Mouse (Mus musculus) 3T3-L1 (cell line): Measurements from ENCODE around the gene Zfp334.

Source experiments
- DNase-seq: peaks from one replicate; pipeline ENCODE4 v3.0.0-alpha.2; 2015; ENCODE audit warnings: low read depth, low spot score

The Zfp334 gene

DNA sequence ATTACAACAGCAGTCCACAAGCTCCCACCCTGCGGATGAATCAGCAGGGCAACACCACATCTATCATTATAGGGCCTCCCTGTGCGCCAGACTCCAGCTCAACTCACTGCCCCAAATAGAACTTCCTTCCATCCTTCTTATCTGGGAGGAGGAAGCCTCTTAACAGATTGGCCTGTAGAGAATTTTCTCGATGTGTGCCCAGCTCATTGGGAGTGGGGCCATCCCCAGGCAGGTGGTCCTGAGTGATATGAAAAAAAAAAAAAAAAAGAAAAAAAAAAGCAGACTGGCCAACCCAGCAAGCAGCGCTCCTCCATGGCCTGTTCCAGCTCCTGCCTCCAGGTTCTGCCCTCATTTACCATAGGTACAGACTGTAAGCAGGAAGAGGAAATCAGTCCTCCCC is 12.1 kb downstream of the Zfp334 start:
- peak; percentile 34 for DNase-seq

DNA sequence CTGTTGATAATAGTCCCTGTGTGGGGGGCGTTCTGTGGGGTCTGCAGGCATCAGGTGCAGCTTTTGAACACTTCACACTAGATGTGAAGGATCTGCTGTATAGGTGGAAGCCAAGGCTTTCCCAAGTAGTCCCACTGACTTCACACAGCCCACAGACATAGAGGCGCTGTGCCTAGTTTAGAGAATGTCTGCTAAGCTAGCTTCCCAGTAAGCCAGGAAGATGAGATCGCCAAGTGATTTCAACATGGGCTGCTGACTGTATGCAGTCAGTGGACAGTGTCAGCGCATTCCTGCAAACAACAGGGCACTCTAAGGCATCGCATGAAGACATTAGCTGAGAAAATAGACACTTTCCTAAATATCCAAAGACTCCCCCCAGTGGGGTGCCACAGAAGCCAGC is 12.6 kb downstream of the Zfp334 start:
- peak; percentile 38 for DNase-seq

DNA sequence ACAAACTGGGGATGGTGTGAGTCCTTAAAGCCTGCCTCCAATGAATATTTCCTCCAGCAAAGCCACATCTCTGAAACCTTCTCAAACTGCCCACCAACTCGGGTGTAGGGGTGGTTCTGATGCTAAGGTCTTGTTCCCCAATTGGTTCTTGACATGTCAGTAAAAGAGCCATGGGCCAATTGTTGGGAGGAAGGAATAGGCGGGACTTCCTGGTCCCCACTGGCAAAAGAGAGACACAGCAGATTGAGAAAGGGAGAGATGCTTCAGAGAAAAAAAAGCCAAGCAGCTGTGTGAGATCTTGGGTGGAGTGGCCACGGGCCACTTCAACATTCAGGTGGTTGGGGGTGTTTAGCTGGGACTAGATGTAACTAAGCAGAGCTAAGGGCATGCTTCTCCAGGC is 17.0 kb downstream of the Zfp334 start:
- DNase-seq = peak; percentile 50

DNA sequence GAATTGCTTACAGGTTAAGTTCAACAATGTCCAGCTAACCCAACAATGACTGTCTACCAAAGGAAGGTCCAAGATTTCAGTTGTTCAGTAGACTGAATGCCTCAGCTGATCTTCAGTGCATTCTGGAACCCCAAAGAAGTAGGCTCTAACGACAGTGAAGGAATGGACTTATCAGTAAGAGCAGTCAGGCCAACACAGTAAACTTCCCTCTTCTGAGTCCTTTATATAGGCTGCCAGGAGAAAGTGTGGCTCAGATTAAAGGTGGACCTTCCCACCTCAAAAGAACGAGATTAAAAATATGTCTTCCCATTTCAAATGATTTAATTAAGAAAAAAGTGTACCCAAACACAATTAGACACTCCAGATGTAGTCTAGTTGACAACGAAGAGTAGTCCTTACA is 17.7 kb downstream of the Zfp334 start:
- no peak for DNase-seq

DNA sequence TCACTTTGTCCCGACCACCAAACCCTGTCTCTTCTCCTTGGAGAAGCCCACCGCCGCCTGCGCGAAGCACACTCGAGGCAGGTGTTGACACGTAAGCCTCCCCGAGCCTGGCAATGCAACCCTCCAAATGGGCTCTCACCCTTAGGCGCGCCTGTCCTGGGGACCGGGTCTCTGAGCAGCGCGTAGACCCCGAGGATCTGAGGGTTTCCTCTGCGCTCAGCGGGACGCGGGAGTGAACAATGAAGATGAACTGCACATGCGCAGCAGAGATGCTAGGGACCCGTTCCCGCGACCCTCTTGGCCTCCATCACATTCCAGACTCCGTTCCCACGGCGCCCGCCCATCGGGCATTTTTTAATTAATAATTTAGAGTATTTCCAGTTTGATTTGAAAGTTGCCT is 19.6 kb downstream of the Zfp334 start, which contains the start of gene Zfp663:
TSS of gene Zfp663 (minus strand) at position 234 of the 400 bp plus-strand sequence.
- no peak for DNase-seq

DNA sequence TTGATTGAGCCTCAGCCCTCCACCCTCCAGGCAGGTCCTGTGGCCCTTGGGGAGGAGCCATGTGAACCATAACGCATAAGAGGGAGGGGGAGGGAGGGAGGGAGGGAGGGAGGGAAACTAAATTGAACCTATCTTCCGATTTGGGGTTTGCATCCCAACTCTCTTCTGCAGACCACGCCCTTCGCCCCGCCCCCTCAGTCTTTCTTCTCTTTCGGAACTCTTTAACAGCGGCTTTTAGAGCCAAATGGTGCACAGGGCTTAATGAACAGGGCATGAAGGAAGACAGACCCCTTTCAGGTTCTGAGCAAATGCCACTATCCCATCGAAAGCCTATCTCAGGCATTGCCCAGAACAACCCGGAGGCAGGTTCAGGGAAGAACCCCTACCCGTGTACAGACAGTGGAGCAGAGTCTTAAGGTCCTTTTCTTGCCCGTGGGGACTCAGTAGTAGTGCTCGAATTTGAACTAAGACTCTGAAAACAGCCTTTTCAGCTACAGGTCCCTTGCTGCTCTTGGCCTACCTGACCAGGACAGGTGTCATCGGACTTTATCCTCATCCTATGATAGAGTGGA is 20.1 kb downstream of the Zfp334 start:
- DNase-seq = no peak

DNA sequence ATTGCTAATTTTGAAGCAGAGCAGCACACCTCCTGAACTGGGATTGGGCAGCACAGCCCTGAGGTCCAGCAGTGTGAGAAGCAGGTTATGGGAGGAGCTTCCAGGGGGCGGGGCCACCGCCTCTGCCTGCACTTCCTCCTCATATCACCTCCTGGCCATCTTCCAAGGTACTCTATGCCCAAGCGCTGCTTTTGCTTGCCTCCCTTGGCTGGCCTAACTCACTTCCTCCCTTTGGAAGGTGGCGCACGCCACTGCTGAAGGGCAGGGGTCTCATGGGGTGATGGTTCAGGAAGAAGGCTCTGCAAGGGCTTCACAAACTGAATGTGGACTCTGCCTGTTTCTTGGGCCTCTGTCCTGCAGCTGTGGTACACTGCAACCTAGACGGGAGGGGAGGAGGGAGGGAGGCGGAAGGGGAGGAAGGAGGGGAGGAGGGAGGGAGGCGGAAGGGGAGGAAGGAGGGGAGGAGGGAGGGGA is 21.0 kb downstream of the Zfp334 start:
- DNase-seq = peak; percentile 27

DNA sequence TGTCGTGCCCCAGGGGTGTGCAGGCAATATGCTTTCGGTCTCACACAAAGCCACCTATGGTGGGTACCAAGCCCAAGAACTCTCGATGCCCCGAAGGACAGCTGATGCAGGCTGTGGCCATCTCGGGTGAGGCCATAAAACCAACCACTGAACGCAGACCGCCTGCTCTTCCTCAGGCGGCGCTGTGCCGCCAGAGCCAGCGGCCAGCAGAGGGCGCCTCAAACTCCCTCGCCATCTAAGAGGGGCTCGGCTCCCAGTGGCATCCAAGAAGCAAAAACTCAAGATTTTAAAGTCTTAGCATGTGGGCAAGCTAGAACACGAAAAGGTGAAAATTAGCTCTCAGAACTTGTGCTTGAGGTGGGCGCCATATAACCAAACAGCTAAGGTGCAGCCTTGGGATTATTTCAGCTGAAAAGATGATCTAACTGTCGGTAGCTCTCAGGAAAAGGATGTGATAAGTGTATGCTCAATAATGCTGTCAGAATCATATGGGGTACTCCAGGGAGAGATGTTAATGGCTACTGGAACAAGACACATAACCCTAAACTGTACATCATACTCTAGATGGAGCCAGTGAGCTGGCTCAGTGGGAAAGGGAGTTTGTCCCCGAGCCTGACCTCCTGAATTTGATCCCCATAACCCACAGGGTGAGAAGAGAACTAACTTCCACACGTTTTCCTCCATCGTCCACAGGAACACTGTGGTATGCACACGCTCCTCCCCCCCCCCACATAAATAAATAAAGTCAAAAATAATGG is 23.5 kb downstream of the Zfp334 start:
- peak; percentile 42 for DNase-seq

DNA sequence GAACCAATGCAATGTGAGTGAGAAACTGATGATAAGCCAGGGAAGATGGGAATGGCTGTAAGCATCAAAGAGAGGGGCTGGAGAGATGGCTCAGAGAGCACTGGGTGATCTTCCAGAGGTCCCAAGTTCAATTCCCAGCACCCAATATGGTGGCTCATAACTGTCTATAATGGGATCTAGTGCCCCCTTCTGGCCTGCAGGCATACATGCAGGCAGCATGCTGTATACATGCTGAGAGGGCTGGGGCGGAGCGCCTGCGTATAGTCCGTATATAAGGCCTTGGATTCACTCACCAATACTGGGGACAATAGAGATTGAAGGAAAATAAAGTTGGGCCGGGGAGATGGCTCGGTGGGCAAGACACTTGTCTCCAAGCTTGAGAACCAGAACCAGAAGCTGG is 24.8 kb downstream of the Zfp334 start:
- DNase-seq = no peak

DNA sequence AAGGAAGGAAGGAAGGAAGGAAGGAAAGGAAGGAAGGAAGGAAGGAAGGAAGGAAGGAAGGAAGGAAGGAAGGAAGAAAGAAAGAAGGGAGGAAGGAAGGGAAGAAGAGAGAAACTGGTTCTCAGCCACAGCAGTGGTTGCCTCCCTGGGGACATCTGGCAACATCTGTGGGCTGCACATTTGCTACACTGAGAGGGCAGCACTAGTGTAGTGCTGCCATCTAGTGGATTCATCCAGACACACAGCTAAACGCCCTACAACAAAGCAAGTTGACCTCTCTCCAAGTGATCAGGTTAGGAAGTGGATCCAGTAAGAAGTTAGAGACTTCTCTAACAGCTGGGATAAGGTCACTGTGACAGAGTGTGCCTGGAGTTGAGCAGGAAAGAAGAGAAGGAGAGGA is 27.2 kb downstream of the Zfp334 start:
- DNase-seq = peak; percentile 93

DNA sequence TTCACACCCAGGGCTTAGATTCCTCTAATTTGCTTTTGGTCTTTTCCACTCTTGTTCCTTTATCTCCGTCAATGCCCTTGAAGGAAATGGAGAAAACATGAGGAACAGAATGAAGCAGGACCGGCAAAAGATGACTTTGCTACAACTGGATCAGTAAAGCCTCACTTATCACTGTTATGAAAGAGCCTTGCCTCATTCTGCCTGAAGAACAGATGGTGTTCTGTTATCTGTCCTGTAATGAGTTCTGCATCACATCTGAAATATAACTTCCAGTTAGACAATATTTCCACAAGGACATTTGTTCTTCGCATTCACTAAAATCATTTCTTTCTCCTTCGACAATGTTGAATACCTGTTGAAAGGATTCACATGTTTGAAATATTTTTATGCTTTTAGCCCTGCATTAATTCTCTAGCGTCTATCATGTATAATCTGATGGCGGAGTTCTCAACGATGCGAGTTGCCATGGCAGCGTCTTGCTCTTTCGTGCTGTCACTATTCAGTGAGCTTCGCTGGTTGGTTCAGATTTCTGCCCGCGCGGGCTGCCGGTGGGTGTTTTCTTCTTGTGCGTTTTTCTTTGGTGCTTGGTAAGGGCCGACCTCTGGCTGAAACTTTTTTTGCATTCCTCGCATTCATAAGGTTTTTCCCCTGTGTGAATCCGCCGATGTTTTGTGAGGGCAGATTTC is 36.1 kb downstream of the Zfp334 start:
- DNase-seq = no peak

DNA sequence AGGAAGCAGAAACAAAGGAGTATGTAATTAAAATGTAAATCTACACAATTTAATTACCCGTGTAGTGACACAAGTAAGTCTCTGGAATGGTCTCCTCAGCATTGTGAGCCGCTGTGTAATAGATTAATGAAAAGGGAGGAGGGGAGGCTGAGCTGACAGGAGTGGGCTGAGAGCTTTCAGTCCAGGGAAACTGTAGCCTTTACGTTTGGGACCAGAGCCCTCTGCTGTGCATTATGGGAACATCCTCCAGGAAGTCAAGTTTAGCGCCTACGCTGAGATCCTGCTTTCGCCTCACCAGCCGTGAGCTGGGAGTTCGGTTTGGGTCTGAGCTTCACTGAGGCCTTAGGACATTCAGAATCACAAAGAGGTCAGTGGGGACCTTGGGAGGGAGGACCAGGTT is 38.6 kb downstream of the Zfp334 start:
- DNase-seq = no peak

DNA sequence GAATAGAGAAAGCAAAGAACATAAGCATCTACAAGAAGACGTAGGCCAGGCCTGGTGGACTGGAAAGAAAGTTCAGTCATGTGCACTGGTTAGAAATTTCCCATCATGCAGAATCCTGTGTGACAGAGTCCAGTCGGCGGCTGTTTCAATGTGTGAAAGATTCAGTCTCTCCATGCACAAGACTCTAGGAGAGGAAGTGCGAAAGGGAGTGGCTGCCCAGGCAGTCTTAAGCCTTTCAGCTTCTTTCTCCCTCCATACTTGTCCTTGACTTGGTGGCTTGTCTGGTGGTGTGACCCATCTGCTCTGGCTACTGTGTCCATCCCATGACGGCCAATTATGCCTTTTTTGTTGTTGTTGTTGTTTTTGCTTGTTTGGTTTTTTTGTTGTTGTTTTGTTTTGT is 41.9 kb downstream of the Zfp334 start:
- no peak for DNase-seq

DNA sequence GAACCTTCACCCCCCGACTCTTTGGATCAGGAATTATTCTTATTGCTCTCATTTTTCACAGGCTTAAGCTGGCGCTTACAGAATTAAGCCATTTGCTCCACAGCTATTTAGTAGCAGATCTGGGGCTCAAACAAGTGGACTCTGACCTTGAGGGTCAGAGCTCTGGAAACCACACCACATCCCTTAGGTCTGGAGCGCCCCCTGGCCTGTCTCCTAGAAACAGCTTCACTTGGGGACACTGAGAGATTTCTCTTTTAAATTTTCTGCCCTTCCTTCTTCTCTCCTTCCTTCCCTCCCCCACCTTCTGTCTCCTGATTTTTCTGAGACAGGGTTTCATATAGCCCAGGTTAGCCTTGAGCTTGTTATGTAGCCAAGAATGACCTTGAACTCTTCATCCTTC is 50.9 kb downstream of the Zfp334 start:
- peak; percentile 35 for DNase-seq

DNA sequence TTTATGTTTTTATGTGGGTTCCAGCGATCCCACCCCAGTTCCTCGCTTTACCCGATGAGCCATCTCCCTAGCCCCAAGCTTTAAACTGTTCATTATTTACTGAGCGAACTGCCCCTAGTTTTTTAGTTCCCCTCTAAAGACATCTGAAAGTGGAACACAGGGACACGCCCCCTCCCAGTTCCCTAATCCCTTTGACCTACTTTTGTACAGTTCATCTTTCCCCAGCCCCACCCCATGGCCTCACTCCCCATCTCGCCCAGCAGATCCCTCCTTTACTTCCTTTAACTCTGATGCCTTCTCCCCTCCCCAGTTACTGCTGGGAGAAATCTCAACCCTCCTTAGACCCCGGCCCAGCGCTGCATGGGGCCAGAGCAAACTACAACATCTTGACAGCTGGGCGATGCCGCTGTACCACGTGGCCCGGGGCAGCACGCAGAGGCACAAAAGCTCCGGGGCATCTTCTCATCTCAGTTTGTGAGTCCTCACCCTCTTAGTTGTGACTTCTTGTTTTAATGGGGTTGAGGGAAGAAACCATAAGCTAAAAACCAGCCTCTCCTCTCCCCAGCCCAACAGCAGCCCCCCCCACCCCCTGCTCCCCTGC is 55.3 kb downstream of the Zfp334 start:
- DNase-seq = no peak

DNA sequence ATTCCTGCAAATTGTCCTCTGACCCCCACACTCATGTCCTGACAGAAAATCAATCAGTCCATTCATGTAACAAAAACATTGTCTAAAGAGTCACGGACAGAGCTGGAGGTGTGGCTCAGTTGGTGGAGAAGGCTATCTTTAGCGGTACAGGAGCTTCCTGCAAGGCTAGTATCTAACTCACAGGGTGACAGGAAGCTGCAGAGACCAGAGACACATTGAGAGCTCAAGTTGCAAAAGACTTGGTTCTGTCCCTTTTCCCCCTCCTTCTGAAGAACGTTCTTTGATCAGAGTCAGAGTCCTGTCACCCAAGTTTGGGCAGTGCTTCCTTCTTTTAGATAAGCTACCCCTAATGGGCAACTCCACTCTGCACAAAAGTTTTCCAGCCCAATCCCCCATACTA is 58.4 kb downstream of the Zfp334 start:
- DNase-seq = no peak

DNA sequence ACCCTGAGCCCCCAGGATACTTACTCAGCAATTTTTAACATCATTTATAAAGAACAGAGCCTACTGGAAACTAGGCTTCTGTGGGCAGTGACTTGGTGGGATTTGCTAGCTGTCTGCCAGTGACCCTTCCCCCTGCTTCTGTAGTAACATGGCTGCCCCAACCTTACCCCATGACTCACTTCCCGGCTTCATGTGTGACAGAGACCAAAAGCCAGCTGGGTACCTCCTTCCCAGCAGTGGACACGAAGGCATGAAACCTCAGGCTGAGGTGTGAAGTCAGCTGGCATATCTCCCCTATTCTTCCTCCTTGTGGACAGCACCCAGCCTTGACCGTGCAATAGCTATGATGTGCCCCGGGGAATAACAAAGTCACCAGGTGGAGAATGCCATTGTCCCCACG is 59.3 kb downstream of the Zfp334 start:
- no peak for DNase-seq

DNA sequence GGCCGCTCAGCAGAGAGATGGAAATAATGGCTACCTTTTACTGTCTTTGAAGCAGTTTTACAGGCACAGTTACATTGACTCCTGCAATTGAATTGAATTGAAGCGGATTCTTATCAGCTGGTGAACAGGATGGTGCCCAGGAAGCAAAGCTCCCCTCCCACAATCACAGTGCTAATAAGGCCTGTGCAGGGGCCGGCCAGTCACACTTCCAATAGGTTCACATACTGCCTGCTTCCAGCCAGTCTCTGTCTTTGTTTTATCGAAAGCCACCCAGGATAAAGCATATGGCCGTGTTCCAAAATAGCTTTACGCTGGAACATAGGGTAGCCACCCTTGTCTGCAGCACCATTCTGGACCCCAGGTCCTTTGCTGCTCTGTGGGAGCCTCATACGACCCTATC is 60.7 kb downstream of the Zfp334 start:
- no peak for DNase-seq

DNA sequence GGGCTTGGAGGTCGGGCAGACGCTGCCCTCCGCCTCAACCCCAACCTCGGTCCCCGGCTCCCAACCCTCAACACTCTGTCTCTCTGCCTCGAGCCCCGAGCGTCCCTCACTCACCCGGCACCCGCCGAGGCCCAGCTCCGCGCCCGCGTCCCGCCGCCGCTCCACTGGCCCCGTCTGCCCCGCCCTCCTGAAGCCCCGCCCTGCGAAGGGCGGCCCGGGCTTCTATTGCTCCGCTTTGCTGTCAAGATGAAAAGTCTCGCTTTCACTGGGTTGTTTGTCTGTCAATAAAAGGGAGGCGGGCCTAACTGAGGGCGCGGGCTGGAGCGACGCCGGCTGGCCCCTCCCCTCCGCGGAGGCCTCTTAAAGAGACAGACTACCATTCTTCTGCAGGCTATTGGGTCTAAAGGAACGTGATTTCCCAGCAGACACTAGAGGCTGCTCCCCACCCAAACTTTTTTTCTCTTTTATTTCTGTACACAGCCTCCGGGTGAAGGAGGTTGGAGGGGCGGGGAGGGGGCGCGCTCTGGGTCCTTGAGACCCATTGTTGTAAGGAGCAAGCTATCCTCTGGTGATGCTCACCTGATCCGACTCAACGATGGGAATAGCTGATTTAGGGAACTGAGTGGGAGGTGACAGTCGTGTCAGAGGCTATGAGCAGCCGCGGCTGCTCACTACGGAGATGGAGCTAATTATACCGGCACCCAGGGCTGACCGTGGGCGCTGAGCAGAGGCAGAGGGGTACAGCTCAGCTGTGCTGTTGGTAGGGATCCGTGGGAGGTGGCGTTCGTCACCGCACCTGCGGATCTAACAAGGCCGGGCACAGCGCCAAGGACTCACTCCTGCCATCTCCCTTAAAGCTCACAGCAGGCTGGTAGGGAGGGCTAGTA is 61.5 kb downstream of the Zfp334 start, which contains the start of gene Elmo2:
TSS of gene Elmo2 (minus strand) at position 176 of the 887 bp plus-strand sequence.
- peak; percentile 97 for DNase-seq

DNA sequence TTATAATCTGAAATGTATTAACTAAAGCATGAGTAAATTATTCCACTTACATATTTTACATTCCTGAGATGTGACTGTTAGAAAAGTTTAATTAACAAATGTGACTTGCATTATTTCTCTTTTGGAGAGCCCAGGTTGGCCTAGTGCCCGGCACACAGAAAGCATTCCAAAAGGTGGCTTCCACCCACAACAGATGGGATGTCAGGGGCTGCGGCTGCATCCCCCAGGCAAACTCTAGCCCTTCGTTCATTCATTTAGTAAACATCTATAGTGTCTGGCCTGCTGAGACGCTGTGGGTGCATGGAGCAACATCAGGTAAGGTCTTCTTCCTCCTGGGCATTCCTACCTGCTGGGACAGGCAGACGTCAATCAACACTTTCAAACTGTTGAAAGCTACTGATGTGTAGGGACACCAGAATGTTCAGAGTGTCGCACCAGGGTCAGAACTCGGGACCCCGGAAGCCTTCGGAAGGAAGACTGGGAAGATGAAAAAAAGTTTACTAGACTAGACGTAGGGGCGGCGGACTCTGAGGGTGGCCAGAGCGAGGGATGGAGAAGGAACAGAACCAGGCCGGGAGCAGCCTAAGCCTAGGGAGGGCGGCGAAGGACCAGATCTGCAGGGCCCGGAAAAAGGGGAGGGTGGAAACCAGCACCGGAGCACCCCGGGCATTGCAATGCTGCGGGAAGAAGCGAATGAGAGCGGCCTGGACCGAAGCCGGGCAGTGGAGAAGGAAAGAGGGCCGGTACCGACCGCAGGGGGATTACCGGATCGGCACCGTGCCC is 62.3 kb downstream of the Zfp334 start:
- DNase-seq = peak; percentile 57
